Mouse (Mus musculus): Measurements from ENCODE around the gene Gm1043. TPM values are rescaled to one million over a fixed set of nuclear protein-coding genes. Genes with fewer than 3 reads are reported as not detected.

Gm1043 gene
- 17.5 TPM for polyA plus RNA-seq (2015; fragmentation: Illumina TruSeq; extraction: RNeasy Lipid Tissue Mini Kit (QIAGEN cat#74804); ENCODE audit: low read depth, low replicate concordance)

DNA sequence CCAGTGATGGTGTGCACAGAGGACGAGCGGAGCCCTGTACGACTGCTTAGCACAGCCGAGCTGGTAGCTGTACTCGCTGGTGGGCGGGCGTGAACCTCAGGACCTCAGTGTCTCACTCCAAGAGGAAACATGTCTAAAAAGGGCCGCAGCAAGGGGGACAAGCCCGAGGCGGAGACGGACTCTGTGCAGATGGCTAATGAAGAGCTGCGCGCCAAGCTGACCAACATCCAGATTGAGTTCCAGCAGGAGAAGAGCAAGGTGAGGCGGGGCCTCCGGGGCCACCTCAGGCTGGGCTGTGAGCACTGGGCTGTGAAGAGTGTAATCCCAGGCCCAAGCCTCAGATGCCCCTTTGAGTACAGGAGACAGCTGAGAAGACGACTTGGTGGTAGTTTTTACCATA lies at the start of gene Gm1043:
Gene Gm1043 (plus strand): TSS at position 130 of the 400 bp plus-strand sequence.

DNA sequence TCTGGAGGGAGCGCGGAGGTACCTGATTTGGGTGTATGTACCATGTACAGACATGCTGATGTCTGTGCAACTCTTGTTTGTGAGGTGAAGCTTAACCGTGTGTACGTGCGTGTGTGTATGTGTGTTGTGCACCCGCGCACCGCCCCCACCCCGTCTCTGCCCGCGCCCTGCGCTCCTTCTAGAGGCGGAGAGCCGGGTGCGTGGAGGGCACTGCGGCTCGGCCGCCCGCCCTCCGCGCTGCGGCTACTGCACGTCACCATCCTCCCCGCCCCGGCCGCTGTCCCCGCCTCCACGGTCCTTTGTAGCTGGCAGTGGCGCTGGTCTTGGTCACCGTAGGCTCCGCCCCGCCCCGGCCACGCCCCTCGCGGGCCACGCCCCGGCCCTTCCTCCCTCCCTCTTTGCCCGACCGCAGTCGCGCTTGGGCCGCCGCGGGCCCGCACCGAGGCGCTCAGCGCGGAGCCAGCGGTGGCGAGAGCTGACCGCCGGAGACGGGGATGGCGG lies 156.5 kb downstream of the Gm1043 start, which contains the start of gene Crmp1:
Gene Crmp1 (plus strand): TSS at position 290 of the 501 bp plus-strand sequence.

Other genes with a start within 250 kb of the Gm1043 start
- 353 TPM for gene Ppp2r2c, start 216.9 kb upstream of the Gm1043 start, polyA plus RNA-seq (2015; fragmentation: Illumina TruSeq; extraction: RNeasy Lipid Tissue Mini Kit (QIAGEN cat#74804); ENCODE audit: low read depth, low replicate concordance)
- gene Wfs1, start 96.2 kb upstream of the Gm1043 start, polyA plus RNA-seq (2015; fragmentation: Illumina TruSeq; extraction: RNeasy Lipid Tissue Mini Kit (QIAGEN cat#74804); ENCODE audit: low read depth, low replicate concordance), result 52.2 TPM
- 132 TPM for gene Crmp1, start 156.6 kb downstream of the Gm1043 start, polyA plus RNA-seq (2015; fragmentation: Illumina TruSeq; extraction: RNeasy Lipid Tissue Mini Kit (QIAGEN cat#74804); ENCODE audit: low read depth, low replicate concordance)